Mouse (Mus musculus) thymus, postnatal 10 days (tissue): Measurements from ENCODE around the gene Rpl39.
A peak's percentile ranks its signal among the peaks of the same experiment; 100 is the strongest.

ENCODE experiments used
- DNase-seq, 2 experiments: peaks; one replicate each; pipeline ENCODE4 v3.0.0; 2021; ENCODE audit warnings: low spot score in 2 of 2

The Rpl39 gene

GRCm38 (mm10) chrX:37067299-37067698 lies 17.9 kb downstream of the Rpl39 start:
- no peak for DNase-seq

- no peak for DNase-seq
Observed at GRCm38 (mm10) chrX:37063902-37064301, 21.3 kb downstream of the Rpl39 start.

GRCm38 (mm10) chrX:37048890-37049823 lies 36.0 kb downstream of the Rpl39 start:
- DNase-seq = no peak

- DNase-seq = no peak
Observed at GRCm38 (mm10) chrX:37048066-37048889, 36.9 kb downstream of the Rpl39 start, which contains the start of gene Sowahd. Gene Sowahd (plus strand): TSS chrX:37048845.

GRCm38 (mm10) chrX:37042726-37043125 lies 42.5 kb downstream of the Rpl39 start:
- DNase-seq = peak in 1 of 2 experiments; percentile 49
